Mouse (Mus musculus): ENCODE data around the gene Pex19.

DNA sequence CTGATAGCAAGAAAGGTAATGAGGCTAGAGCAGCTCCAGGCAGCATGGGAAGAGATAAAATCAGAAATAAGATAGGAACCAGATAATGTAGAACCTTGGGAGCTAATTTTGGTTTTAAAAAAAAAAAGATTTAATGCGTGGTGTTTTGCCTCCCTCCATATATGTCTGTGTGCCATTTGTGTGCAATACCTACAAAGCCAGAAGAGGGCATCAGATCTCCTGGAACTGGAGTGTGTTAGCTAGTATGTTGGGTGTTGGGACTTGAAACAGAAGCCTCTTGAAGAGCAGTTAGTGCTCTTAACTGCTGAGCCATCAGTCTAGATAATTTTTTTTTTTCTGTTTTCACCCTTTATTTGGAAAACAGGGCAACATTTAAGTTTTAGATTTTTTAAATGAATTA is 17.0 kb downstream of the Pex19 start:
- peak; percentile 63 for TF ChIP-seq CTCF (IDR thresholded peaks at IDR 0.05; ENCODE audit: extremely low read depth, insufficient read depth, low read length)
- no peak for TF ChIP-seq POLR2A (IDR thresholded peaks at IDR 0.05; ENCODE audit: extremely low read depth, insufficient read depth, low read length)
